Comparison of ENCODE assay signal across 14 mouse cellular contexts in the genomic region with DNA sequence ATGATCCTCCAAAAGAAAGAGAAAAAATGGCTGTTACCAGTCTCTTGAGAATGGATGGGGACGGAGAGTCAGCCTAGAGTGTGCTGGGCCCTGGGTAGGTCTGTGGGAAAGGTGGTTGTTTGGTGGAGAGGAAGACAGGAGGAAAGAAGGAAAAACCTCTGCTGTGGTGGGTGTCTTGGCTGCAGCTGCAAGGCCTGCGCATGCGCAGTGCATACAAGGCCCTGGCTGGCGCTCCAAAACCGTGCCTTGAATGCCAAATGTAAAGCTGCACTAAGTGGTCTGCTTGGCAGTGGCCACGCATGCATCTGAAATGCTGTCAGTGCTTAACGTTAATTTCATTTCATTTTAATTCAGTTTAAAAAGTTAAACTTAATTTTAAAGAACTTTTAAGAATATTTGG.
DNase-seq lines count a peak whose midpoint lies in the region.
"Had no signal": no experiment of that assay in that cellular context is flagged by ENCODE, and none has a peak within 500 bp of the region (broad histone marks: within the 10 kb centered on the region; RNA-seq: fewer than 3 reads in every experiment).

No protein-coding gene starts in this region.

- DNase-seq in layer of hippocampus, adult 11-12 months (ENCODE audit: low spot score) = peak; percentile 19
- no peak for DNase-seq in layer of hippocampus, adult 9-10 months (ENCODE audit: low spot score)
- DNase-seq in brain, adult 2 months (ENCODE audit: low read depth, low spot score) = peak; percentile 55
- peak; percentile 28 for DNase-seq in brain, embryonic 18.5 days (ENCODE audit: low read depth, low spot score)
- peak; percentile 33 to 60 for DNase-seq in left cerebral cortex, postnatal 25 days (ENCODE audit: low spot score in 2 of 2)
- no peak for DNase-seq in adrenal gland, adult 2 months
- no peak for DNase-seq in spleen, postnatal 36 days (ENCODE audit: low spot score in 2 of 2)
- DNase-seq: cerebellum, adult 9-11 months; gastrocnemius, postnatal 36 days; heart, postnatal 4 days; kidney, postnatal 36 days; lung, adult 18-20 months; lung, postnatal 4 days; thymus, postnatal 36 days had no signal

- intact Hi-C loops in left cerebral cortex, postnatal 25 days (cut with DNase I) = no loop called here

Comparison
In these comparisons a context has a peak if more than half of its experiments do, and no peak if none do; other contexts are left out.
1. DNase-seq: peak in layer of hippocampus, adult 11-12 months (single experiment), brain, adult 2 months (single experiment), brain, embryonic 18.5 days (single experiment) and left cerebral cortex, postnatal 25 days (2 of 2); none in layer of hippocampus, adult 9-10 months (single experiment), adrenal gland, adult 2 months (single experiment) and spleen, postnatal 36 days (0 of 2).